Mouse (Mus musculus) intestine, embryonic 15.5 days (tissue): ENCODE results near the gene Tmem242. TPM values are rescaled to one million over a fixed set of nuclear protein-coding genes. Genes with fewer than 3 reads are reported as not detected.

Experiments used
- ATAC-seq: fragments of 200-750 bp; cut with Nextera tagmentation; 2 replicates; pipeline ENCODE4 v1.8.0; 2017; ENCODE audit warnings: moderate TSS enrichment, moderate library complexity
- H3K27ac ChIP-seq: fragments of 300-500 bp; sonication (generic); 2 replicates; pipeline ENCODE4 v1.5.1; 2015; ENCODE audit warnings: mild to moderate bottlenecking, inconsistent platforms
- H3K27me3 ChIP-seq: fragments of 300-500 bp; sonication (generic); replicated peaks from 2 replicates; pipeline ENCODE4 v1.6.1; 2015; ENCODE audit warnings: inconsistent platforms
- H3K36me3 ChIP-seq: fragments of 300-500 bp; sonication (generic); 2 replicates; pipeline ENCODE4 v1.6.1; 2015; ENCODE audit warnings: inconsistent platforms
- H3K4me1 ChIP-seq: fragments of 300-500 bp; sonication (generic); replicated peaks from 2 replicates; pipeline ENCODE4 v1.6.1; 2015; ENCODE audit warnings: inconsistent platforms
- H3K4me2 ChIP-seq: fragments of 300-500 bp; sonication (generic); replicated peaks from 2 replicates; pipeline ENCODE4 v1.6.1; 2015; ENCODE audit warnings: mild to moderate bottlenecking, inconsistent platforms
- H3K4me3 ChIP-seq: fragments of 300-500 bp; sonication (generic); replicated peaks from 2 replicates; pipeline ENCODE4 v1.5.1; 2015; ENCODE audit warnings: inconsistent platforms
- H3K9ac ChIP-seq: fragments of 300-500 bp; sonication (generic); 2 replicates; pipeline ENCODE4 v1.6.1; 2015; ENCODE audit warnings: inconsistent platforms
- H3K9me3 ChIP-seq: fragments of 300-500 bp; sonication (generic); 2 replicates; pipeline ENCODE4 v1.6.1; 2016; ENCODE audit warnings: inconsistent platforms
- WGBS: fragments of 180-500 bp; shearing (Covaris S2); methylation state at CpG from one replicate; pipeline ENCODE4 v1.1.7; 2015; 5-methylcytosine and 5-hydroxymethylcytosine counted together
- polyA plus RNA-seq: library from polyadenylated mRNA; unstranded; fragments of >200 nt; fragmentation: Nextera tagmentation; extraction: Ambion mirVana; gene quantifications from 2 replicates; pipeline ENCODE4 v1.2.1, GENCODE M21; 2015

The Tmem242 gene
- polyA plus RNA-seq, 1 experiment from 2014 or later: 124 TPM

GRCm38 (mm10) chr17:5397148-5398007, 42.7 kb downstream of the Tmem242 start:
- 30% methylated on average over 33 of the region's 33 CpGs for WGBS
- no peak overlapping the region for H3K9ac ChIP-seq
- ATAC-seq: peak; percentile 86

GRCm38 (mm10) chr17:5396213-5396612, 43.8 kb downstream of the Tmem242 start:
- Histone ChIP-seq H3K4me2 (no peak overlapping the region), H3K4me3 (no peak overlapping the region), H3K9ac (no peak overlapping the region), H3K4me1 (peaks cover 3% of the 10 kb centered on the region; the same call in 1 of the 2 replicates), H3K36me3 (no peaks in the 10 kb centered on the region), H3K27me3 (no peaks in the 10 kb centered on the region), H3K27ac (no peak overlapping the region), H3K9me3 (no peaks in the 10 kb centered on the region)
- WGBS: 84% methylated on average over 5 of the region's 5 CpGs
- no peak for ATAC-seq

More at GRCm38 (mm10) chr17:5397148-5398007, 42.7 kb downstream of the Tmem242 start:
- H3K4me2 ChIP-seq: peak overlapping the region; percentile 41; the same call in 1 of the 2 replicates
- H3K27ac ChIP-seq: no peak overlapping the region
- no peaks in the 10 kb centered on the region for H3K9me3 ChIP-seq
- no peaks in the 10 kb centered on the region for H3K36me3 ChIP-seq
- H3K4me3 ChIP-seq: no peak overlapping the region
- H3K27me3 ChIP-seq: no peaks in the 10 kb centered on the region
- H3K4me1 ChIP-seq: peaks cover 6% of the 10 kb centered on the region; the same call in 1 of the 2 replicates

GRCm38 (mm10) chr17:5395454-5396205, 44.4 kb downstream of the Tmem242 start:
- peaks cover 3% of the 10 kb centered on the region; the same call in 1 of the 2 replicates for H3K4me1 ChIP-seq
- no peak overlapping the region for H3K4me3 ChIP-seq
- no peak overlapping the region for H3K4me2 ChIP-seq
- H3K36me3 ChIP-seq: no peaks in the 10 kb centered on the region
- no peaks in the 10 kb centered on the region for H3K9me3 ChIP-seq
- no peaks in the 10 kb centered on the region for H3K27me3 ChIP-seq
- WGBS: 80% methylated on average over 16 of the region's 16 CpGs
- no peak for ATAC-seq
- no peak overlapping the region for H3K9ac ChIP-seq
- H3K27ac ChIP-seq: no peak overlapping the region

GRCm38 (mm10) chr17:5390682-5391081, 49.4 kb downstream of the Tmem242 start:
- WGBS: 73% methylated on average over 10 of the region's 10 CpGs
- no peak for ATAC-seq

GRCm38 (mm10) chr17:5388351-5388750, 51.7 kb downstream of the Tmem242 start:
- WGBS: 75% methylated on average over 3 of the region's 3 CpGs
- H3K36me3 ChIP-seq: no peaks in the 10 kb centered on the region
- no peak overlapping the region for H3K9ac ChIP-seq
- H3K4me2 ChIP-seq: no peak overlapping the region
- no peak overlapping the region for H3K27ac ChIP-seq
- no peaks in the 10 kb centered on the region for H3K4me1 ChIP-seq
- H3K27me3 ChIP-seq: no peaks in the 10 kb centered on the region
- ATAC-seq: no peak
- no peaks in the 10 kb centered on the region for H3K9me3 ChIP-seq
- no peak overlapping the region for H3K4me3 ChIP-seq

More at GRCm38 (mm10) chr17:5390682-5391081, 49.4 kb downstream of the Tmem242 start:
- Histone ChIP-seq H3K4me3 (no peak overlapping the region), H3K27me3 (no peaks in the 10 kb centered on the region), H3K4me1 (no peaks in the 10 kb centered on the region), H3K4me2 (no peak overlapping the region), H3K9me3 (no peaks in the 10 kb centered on the region), H3K27ac (no peak overlapping the region), H3K36me3 (no peaks in the 10 kb centered on the region), H3K9ac (no peak overlapping the region)

- 86% methylated on average over 12 of the region's 12 CpGs for WGBS
- no peak overlapping the region for H3K9ac ChIP-seq
- no peak overlapping the region for H3K27ac ChIP-seq
- no peak for ATAC-seq
- no peaks in the 10 kb centered on the region for H3K9me3 ChIP-seq
- H3K4me2 ChIP-seq: no peak overlapping the region
- no peaks in the 10 kb centered on the region for H3K27me3 ChIP-seq
- H3K4me3 ChIP-seq: no peak overlapping the region
- H3K4me1 ChIP-seq: no peaks in the 10 kb centered on the region
- no peaks in the 10 kb centered on the region for H3K36me3 ChIP-seq
Measured at GRCm38 (mm10) chr17:5386885-5387545, 53.0 kb downstream of the Tmem242 start.

- no peaks in the 10 kb centered on the region for H3K4me1 ChIP-seq
- no peak overlapping the region for H3K4me3 ChIP-seq
- H3K9ac ChIP-seq: no peak overlapping the region
- H3K27me3 ChIP-seq: no peaks in the 10 kb centered on the region
- no peak for ATAC-seq
- H3K27ac ChIP-seq: no peak overlapping the region
- no peaks in the 10 kb centered on the region for H3K36me3 ChIP-seq
- H3K4me2 ChIP-seq: no peak overlapping the region
- H3K9me3 ChIP-seq: no peaks in the 10 kb centered on the region
- 94% methylated on average over 1 of the region's 1 CpGs for WGBS
Measured at GRCm38 (mm10) chr17:5385694-5386093, 54.4 kb downstream of the Tmem242 start.

GRCm38 (mm10) chr17:5377930-5378310, 62.1 kb downstream of the Tmem242 start:
- H3K9ac ChIP-seq: no peak overlapping the region
- H3K4me3 ChIP-seq: no peak overlapping the region
- 32% methylated on average over 7 of the region's 7 CpGs for WGBS
- no peaks in the 10 kb centered on the region for H3K36me3 ChIP-seq
- ATAC-seq: no peak
- H3K27me3 ChIP-seq: no peaks in the 10 kb centered on the region
- no peak overlapping the region for H3K27ac ChIP-seq
- no peaks in the 10 kb centered on the region for H3K9me3 ChIP-seq
- H3K4me2 ChIP-seq: no peak overlapping the region
- no peaks in the 10 kb centered on the region for H3K4me1 ChIP-seq

GRCm38 (mm10) chr17:5377151-5377929, 62.7 kb downstream of the Tmem242 start:
- no peaks in the 10 kb centered on the region for H3K4me1 ChIP-seq
- WGBS: 40% methylated on average over 11 of the region's 11 CpGs
- no peaks in the 10 kb centered on the region for H3K27me3 ChIP-seq
- ATAC-seq: no peak
- no peak overlapping the region for H3K9ac ChIP-seq
- H3K4me2 ChIP-seq: no peak overlapping the region
- H3K4me3 ChIP-seq: no peak overlapping the region
- no peak overlapping the region for H3K27ac ChIP-seq
- no peaks in the 10 kb centered on the region for H3K36me3 ChIP-seq
- H3K9me3 ChIP-seq: no peaks in the 10 kb centered on the region

GRCm38 (mm10) chr17:5372951-5373350, 67.1 kb downstream of the Tmem242 start:
- no peaks in the 10 kb centered on the region for H3K4me1 ChIP-seq
- no peak overlapping the region for H3K9ac ChIP-seq
- H3K4me2 ChIP-seq: no peak overlapping the region
- H3K36me3 ChIP-seq: no peaks in the 10 kb centered on the region
- no peak overlapping the region for H3K4me3 ChIP-seq
- H3K27me3 ChIP-seq: no peaks in the 10 kb centered on the region
- 85% methylated on average over 8 of the region's 8 CpGs for WGBS
- no peaks in the 10 kb centered on the region for H3K9me3 ChIP-seq
- no peak for ATAC-seq
- H3K27ac ChIP-seq: no peak overlapping the region

GRCm38 (mm10) chr17:5371521-5371920, 68.5 kb downstream of the Tmem242 start:
- 63% methylated on average over 7 of the region's 7 CpGs for WGBS
- H3K27ac ChIP-seq: no peak overlapping the region
- ATAC-seq: no peak
- H3K9me3 ChIP-seq: no peaks in the 10 kb centered on the region
- H3K9ac ChIP-seq: no peak overlapping the region
- no peaks in the 10 kb centered on the region for H3K4me1 ChIP-seq
- H3K27me3 ChIP-seq: no peaks in the 10 kb centered on the region
- no peaks in the 10 kb centered on the region for H3K36me3 ChIP-seq
- no peak overlapping the region for H3K4me3 ChIP-seq
- H3K4me2 ChIP-seq: no peak overlapping the region
